Mouse (Mus musculus): ENCODE results near the gene Nrip2.

The Nrip2 gene

DNA sequence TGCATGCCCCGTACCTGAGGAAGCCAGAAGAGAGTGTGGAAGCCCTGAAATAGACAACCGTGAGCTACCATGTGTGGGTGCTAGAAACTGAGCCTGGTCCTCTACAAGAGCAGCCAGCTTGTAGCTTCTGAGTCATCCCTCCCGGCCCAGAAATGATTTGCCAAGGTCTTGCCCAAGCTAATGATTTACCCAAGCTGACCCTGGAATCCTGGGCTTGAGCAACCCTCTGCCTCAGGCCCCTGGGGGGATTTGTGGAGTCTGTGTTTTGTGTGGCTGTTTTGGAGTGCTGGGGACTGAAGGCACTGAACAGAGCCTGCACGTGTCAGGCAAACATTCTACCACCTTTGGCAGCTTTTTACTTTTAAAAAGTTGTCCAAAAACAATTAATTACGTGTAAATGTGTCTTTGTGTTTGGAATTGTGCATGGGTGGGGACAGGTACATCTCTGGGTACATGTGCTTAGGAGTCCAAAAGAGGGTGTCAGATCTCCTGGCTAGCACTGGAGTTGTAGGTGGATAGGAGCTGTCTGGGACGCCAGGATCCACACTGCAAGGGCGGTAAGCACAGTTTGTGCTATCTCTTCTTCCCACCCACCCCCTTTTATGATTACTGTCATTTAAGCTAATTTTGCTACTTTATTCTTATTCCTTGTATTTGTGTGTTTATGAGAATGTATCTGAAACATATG is 1.4 kb upstream of the Nrip2 start:
- DNase-seq (ENCODE audit: low spot score), result no peak

- no peak for DNase-seq (ENCODE audit: low spot score)
Observed at GRCm38 (mm10) chr6:128399421-128400185, 507 bp downstream of the Nrip2 start.

DNA sequence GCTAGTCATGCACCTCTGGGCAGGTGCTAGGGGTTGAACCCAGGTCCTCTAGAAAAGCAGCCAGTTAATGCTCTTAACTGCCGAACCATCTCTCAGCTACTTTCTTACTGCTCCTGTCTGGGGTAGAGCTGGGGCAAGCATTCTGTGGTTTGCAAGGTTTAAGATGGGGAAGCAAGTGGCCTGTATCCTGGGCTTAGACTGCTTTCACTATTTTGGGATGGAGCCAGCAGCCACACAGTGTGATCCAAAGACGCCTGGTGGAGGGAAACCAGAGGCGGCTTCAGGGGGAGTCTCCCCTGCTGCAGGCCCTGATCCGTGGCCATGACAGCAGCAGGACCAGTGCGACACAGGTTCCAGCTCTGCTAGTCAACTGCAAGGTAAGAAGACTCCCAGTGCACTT is 5.6 kb downstream of the Nrip2 start:
- DNase-seq (ENCODE audit: low spot score), result no peak

DNA sequence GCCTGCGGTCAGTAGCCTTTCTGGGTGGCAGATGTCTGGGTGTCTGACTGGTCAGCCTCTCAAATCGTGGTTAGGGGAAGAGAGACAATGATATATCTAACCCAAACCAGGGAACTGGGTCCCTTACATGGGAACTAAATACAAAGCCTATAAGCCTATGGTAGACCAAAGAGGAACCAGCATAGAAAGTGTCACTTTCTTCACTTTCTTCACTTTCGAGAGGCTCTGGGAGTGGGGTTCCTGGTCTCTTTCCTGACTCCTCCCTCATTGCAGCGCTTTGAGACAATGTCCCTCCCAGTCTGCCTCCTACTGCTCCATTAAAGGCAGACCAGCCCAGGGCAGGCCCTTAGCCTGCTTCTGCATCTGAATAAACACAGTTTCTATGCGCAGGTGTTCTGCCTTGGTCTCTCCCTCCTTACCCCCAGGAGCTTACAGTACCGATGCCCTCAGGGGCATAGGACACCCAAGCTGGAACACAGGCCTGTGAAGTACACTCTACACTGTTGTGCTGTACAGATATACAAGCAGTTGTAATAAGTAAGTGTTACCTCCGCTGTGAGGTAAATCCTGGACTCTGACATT is 9.5 kb downstream of the Nrip2 start:
- no peak for DNase-seq (ENCODE audit: low spot score)

GRCm38 (mm10) chr6:128410305-128410704 is 11.2 kb downstream of the Nrip2 start:
- DNase-seq (ENCODE audit: low spot score), result no peak

GRCm38 (mm10) chr6:128411115-128411514 is 12.0 kb downstream of the Nrip2 start:
- DNase-seq (ENCODE audit: low spot score), result peak; percentile 65

- DNase-seq (ENCODE audit: low spot score), result no peak
Observed at GRCm38 (mm10) chr6:128416169-128416568, 17.1 kb downstream of the Nrip2 start.

DNA sequence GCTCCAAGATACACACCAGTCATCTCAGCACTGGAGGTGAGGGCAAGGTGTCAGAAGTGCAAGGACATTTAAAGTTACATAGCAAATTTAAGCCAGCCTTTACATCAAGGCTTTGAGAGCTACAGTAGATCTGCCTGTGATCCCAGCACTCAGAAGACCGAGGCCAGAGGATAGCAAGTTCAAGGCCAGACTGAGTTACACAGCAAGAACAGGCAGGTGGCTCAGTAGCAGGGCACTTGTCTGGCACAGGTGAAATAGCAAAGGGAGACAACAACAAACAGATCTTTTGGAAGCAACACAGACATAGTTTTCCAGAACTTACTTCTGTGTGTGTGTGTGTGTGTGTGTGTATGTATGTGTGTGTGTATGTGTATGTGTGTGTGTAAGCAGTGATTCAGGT is 19.0 kb downstream of the Nrip2 start:
- DNase-seq (ENCODE audit: low spot score), result no peak

DNA sequence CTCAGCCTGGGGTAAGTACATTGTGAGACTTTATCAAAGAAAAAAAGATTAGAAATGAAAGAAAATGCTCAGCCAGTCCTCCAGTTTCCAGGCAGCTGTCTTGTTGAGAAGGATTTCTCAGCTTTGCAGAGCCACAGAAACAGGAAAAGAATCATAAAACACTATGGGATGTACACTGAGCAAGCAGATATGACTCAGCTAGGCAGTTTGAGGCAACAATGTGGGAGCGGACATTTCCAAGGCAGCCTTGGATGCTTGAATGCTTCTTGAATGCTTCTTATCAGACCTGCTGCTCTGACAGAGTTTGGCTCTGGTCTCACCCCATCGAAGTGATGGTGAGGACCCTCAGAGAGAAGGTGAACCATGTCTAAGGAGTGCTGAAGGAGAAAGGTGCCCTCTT is 21.9 kb downstream of the Nrip2 start:
- DNase-seq (ENCODE audit: low spot score), result no peak

DNA sequence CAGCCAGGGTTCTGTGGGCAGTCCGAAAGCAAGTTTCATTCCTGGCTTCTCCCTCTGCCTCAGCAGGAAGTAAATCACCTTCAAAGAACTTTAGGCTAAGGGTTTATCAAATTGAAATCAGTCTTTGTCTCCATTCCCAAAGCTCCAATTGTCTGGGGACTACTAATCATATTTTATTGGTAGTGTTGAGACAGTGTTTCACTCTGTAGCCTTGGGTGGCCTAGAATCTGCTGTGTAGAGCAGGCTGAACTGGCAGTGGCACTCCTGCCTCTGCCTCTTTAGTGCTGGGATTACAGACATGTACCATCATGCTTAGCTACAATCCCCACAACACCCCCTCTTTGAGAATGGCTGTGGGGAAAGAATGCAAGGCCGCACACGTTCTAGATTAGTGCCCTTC is 22.4 kb downstream of the Nrip2 start:
- no peak for DNase-seq (ENCODE audit: low spot score)

GRCm38 (mm10) chr6:128423496-128424268 is 24.6 kb downstream of the Nrip2 start:
- no peak for DNase-seq (ENCODE audit: low spot score)

DNA sequence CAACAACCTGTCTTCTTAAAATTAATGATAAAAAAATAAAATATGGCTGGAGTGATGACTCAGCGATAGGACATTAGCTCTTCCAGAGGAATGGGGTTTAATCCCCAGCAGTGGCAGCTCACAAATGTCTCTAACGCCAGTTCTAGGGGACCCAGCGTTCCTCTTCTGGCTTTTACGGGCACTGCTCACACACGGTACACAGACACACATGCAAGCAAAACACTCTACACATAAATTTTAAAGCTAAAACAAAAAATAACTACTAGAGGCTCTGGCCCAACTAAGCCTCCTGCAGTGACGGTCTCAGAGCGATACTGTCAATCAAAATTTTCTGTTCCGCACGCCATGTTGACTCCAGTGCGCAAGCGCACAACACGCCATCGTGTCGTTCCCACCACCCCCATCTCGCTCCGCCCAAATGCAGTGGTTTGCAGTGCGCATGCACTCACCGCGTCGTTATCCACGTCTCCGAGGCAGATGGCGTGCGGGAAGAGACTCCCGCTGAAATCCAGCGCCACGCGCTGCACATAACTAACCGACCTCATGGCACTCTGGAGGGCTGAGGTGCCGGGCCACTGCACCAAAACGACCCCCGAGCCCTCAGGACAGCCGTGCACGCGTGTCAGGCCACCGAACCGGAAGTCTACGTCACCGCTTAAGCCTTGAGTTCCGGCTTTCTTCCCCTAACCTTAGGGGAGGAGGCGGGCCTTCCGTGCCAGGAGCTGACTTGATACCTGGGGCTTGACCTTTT is 25.3 kb downstream of the Nrip2 start, which contains the start of gene Itfg2:
Gene Itfg2 (minus strand): TSS at position 663 of the 751 bp plus-strand sequence.
- DNase-seq (ENCODE audit: low spot score), result peak; percentile 96

GRCm38 (mm10) chr6:128425046-128425445 is 25.9 kb downstream of the Nrip2 start:
- DNase-seq (ENCODE audit: low spot score), result no peak

- no peak for DNase-seq (ENCODE audit: low spot score)
Observed at GRCm38 (mm10) chr6:128427571-128427970, 28.5 kb downstream of the Nrip2 start.

DNA sequence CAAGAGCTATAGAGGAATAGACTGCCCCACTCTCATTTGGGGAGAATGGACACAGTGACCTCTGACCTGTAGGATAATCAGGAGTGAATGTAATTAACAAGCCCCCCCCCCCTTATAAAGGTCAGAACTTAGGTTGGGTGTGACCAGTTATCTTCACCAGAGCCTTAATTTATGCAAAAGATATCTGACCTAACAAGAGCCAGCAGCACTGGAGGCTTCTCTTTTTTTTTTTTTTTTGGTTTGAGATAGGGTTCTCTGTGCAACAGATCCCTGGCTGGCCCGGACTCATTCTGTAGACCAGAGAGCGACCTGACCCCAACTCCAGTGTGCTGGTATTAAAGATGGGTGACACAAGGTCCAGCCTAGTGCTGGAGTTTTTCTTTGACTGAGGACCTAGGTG is 30.2 kb downstream of the Nrip2 start:
- DNase-seq (ENCODE audit: low spot score), result no peak

DNA sequence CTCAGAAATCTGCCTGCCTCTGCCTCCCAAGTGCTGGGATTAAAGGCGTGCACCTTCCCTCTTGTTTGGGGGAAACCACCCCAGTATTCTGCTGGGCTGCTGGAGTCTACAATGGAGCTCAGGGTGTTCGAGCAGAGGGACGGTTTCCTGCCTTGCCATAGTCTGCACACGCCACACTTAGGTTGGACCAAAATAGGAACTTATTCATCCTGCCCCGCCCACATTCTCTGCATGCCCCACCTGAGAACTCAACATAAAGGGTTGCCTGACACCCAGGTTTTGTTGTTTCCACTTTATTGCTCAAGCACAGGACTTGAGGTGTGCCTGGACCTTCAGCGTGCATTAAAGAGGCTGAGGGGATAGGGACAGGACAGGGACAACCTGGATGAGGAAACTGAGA is 30.7 kb downstream of the Nrip2 start:
- no peak for DNase-seq (ENCODE audit: low spot score)

DNA sequence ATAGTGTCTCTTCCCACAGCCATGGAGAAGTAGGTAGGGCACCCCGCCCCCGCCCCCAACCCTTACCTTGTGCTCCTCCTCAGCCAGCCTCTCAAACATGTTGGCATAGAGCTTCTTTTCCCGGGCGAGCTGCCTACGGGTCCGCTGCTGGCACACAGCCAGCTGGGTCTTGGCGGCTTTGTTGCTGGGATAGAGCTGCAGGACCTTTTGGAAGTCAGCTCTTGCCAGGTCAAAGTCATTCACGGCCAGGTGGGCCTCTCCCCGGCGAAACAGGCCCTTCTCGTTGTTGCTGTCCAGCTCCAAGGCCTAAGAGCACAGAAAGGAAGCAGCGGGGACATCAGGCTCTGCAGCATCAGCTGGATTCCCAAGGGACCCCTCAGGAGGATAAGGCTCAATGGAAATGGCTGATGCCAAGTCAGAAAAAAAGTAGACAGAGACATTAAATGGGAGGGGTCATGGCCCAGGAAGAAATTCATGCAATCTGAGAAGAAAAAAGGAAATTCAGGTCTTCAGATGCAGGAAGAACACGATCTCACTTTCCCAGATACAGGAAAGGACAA is 33.3 kb downstream of the Nrip2 start:
- no peak for DNase-seq (ENCODE audit: low spot score)

DNA sequence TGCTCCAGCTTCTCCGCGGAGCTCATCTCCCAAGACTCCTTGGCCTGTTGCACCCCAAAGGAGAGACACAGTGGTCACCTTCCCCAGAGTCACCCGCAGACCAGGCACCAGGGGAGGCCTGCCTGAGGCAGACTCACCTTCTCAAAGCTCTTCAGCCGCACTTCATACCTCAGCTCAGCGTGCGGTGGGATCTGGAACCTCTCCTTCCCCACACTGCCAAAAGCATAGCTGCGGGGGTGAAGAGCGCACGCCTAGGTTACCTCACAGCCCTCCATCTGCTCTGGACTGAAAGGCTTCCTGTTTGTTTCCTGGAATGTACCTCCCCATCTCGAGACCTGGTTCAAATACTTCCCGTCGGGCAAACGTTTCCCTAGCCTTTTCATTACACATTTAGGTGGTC is 34.5 kb downstream of the Nrip2 start:
- DNase-seq (ENCODE audit: low spot score), result no peak

DNA sequence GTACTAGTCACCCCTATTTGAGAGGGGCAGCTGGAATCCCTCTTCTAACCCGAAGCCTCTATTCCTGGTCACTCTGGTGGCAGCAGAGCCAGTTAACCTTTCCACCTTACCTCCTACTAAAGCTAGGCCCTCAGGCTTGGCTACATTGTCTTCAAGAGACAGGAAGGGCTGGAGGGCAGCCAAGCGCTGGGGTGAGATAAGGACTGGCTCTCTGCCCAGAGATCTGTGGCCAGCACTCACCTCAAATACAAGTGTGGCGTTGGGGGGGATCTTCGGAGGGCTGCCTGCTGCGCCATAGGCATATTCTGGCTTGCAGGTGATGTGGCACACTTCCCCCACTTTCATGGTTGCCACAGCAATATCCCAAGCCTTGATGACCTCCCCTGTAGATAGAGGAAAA is 36.4 kb downstream of the Nrip2 start:
- peak; percentile 41 for DNase-seq (ENCODE audit: low spot score)

GRCm38 (mm10) chr6:128436356-128437005 is 37.4 kb downstream of the Nrip2 start:
- DNase-seq (ENCODE audit: low spot score), result no peak

DNA sequence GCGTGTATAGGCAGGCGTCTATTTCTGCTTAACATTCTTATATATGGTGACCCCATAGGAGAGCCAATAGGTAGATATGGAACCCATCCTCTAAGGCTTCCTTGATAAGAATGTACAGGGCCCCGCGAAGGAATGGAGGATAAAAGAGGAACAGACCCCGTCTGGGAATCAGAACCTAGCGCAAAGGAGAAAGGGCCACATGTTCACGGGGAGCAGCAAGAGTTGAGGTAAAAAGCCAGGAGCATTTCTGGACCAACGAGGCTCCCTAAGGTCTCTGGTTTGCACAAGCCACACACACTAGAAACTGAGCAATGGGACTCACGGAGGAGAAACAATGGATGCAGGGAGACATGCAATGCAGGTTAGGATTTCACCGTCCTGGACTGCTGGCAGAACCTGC is 38.2 kb downstream of the Nrip2 start:
- no peak for DNase-seq (ENCODE audit: low spot score)
